Mouse (Mus musculus): ENCODE measurements around the gene Cxcl14. TPM values are rescaled to one million over a fixed set of nuclear protein-coding genes. Genes with fewer than 3 reads are reported as not detected.

Gene Cxcl14
- polyA plus RNA-seq, 1 experiment from 2014 or later: 10.1 TPM

- Histone ChIP-seq H3K27ac (replicated peaks) (no peak overlapping the region), H3K9ac (ENCODE audit: low read length) (no peak overlapping the region), H3K9me3 (ENCODE audit: control insufficient read depth, low read length) (no peaks in the 10 kb centered on the region), H3K4me2 (replicated peaks; ENCODE audit: low read depth) (no peak overlapping the region), H3K36me3 (ENCODE audit: control insufficient read depth, insufficient read depth, low read length) (no peaks in the 10 kb centered on the region), H3K4me3 (ENCODE audit: low read depth, low read length) (no peak overlapping the region), H3K4me1 (replicated peaks; ENCODE audit: control insufficient read depth, insufficient read depth) (0 out of 2 replicates have a peak, but pooled peaks cover 3% of the 10 kb centered on the region), H3K27me3 (ENCODE audit: control insufficient read depth, insufficient read depth, low read length) (peaks cover 46% of the 10 kb centered on the region; the same call in 1 of the 2 replicates)
- no peak for TF ChIP-seq CTCF (IDR thresholded peaks at IDR 0.05; ENCODE audit: low read depth)
- no peak for TF ChIP-seq EP300 (optimal IDR thresholded peaks at IDR 0.05)
- ATAC-seq (ENCODE audit: low FRiP score, low TSS enrichment) (no peak), DNase-seq (ENCODE audit: low spot score) (no peak)
- 4% methylated on average over 14 of the region's 14 CpGs for WGBS
Measured at GRCm38 (mm10) chr13:56250551-56251161, 45.7 kb downstream of the Cxcl14 start.

DNA sequence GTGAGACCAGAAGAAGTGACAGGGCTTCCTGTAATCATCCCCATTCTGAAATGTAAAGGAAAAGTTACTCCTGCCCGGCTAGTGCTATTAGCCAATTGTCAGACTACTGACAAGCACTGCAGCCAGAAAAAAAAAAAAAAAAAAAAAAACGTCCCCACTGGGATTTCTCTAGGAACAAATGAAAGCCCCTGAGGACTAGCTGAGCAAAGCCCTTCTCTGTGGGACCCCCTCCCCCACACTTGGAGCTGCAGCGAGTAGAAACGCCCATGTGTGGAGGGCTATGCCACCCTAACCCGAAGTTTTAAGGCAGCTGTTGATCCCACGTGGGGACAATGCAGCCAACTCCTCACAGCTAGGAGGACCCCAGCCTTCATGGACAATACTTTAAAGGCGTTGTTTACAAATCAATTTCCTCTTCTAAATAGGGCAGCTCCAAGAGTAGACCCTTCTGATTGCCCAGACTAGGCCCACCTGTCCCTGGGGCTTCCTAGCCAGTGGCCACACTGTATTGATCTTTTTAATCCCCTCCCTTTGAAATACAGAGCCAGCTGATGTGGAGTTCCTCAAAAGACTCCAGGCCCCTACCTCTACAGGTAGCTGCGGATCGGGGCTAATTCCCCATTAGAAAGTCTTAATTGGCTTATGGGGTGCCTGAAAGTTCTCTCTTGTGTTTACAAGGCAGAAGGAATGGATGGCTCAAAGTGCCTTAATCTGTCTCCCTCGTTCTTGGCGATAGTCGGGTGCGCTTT, 46.6 kb downstream of the Cxcl14 start:
- TF ChIP-seq CTCF (IDR thresholded peaks at IDR 0.05; ENCODE audit: low read depth) (no peak), EP300 (optimal IDR thresholded peaks at IDR 0.05) (no peak)
- no peak overlapping the region for H3K27ac ChIP-seq (replicated peaks)
- no peak overlapping the region for H3K4me3 ChIP-seq (ENCODE audit: low read depth, low read length)
- no peak overlapping the region for H3K4me2 ChIP-seq (replicated peaks; ENCODE audit: low read depth)
- H3K9ac ChIP-seq (ENCODE audit: low read length): no peak overlapping the region
- WGBS: 4% methylated on average over 13 of the region's 13 CpGs
- H3K36me3 ChIP-seq (ENCODE audit: control insufficient read depth, insufficient read depth, low read length): no peaks in the 10 kb centered on the region
- ATAC-seq (ENCODE audit: low FRiP score, low TSS enrichment): no peak
- H3K9me3 ChIP-seq (ENCODE audit: control insufficient read depth, low read length): no peaks in the 10 kb centered on the region
- peaks cover 42% of the 10 kb centered on the region; the same call in 1 of the 2 replicates for H3K27me3 ChIP-seq (ENCODE audit: control insufficient read depth, insufficient read depth, low read length)
- DNase-seq (ENCODE audit: low spot score): no peak
- H3K4me1 ChIP-seq (replicated peaks; ENCODE audit: control insufficient read depth, insufficient read depth): 0 out of 2 replicates have a peak, but pooled peaks cover 3% of the 10 kb centered on the region

DNA sequence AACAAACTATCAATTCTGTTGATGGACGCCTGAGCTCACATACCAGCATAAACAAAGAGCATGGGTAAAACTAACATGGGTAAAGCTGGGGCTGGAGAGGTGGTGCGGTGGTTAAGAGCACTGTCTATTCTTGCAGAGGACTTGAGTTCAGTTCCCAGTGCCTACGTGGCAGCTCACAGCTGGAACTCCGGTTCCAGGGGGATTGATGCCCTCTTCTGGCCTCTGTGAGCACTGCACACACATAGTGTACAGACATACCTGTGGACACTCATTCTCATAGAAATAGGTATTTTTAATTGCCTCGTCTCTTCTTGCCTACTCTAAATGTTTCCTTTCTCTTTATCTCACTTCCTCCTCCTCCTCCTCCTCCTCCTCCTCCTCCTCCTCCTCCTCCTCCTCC, 53.2 kb downstream of the Cxcl14 start:
- Histone ChIP-seq H3K27ac (replicated peaks) (no peak overlapping the region), H3K4me1 (replicated peaks; ENCODE audit: control insufficient read depth, insufficient read depth) (no peaks in the 10 kb centered on the region), H3K4me2 (replicated peaks; ENCODE audit: low read depth) (no peak overlapping the region), H3K9ac (ENCODE audit: low read length) (no peak overlapping the region), H3K27me3 (ENCODE audit: control insufficient read depth, insufficient read depth, low read length) (peaks cover 7% of the 10 kb centered on the region; the same call in 1 of the 2 replicates), H3K36me3 (ENCODE audit: control insufficient read depth, insufficient read depth, low read length) (no peaks in the 10 kb centered on the region), H3K4me3 (ENCODE audit: low read depth, low read length) (no peak overlapping the region), H3K9me3 (ENCODE audit: control insufficient read depth, low read length) (no peaks in the 10 kb centered on the region)
- ATAC-seq (ENCODE audit: low FRiP score, low TSS enrichment) (no peak), DNase-seq (ENCODE audit: low spot score) (no peak)
- 86% methylated on average over 5 of the region's 5 CpGs for WGBS
- no peak for TF ChIP-seq CTCF (IDR thresholded peaks at IDR 0.05; ENCODE audit: low read depth)
- TF ChIP-seq EP300 (optimal IDR thresholded peaks at IDR 0.05): no peak

DNA sequence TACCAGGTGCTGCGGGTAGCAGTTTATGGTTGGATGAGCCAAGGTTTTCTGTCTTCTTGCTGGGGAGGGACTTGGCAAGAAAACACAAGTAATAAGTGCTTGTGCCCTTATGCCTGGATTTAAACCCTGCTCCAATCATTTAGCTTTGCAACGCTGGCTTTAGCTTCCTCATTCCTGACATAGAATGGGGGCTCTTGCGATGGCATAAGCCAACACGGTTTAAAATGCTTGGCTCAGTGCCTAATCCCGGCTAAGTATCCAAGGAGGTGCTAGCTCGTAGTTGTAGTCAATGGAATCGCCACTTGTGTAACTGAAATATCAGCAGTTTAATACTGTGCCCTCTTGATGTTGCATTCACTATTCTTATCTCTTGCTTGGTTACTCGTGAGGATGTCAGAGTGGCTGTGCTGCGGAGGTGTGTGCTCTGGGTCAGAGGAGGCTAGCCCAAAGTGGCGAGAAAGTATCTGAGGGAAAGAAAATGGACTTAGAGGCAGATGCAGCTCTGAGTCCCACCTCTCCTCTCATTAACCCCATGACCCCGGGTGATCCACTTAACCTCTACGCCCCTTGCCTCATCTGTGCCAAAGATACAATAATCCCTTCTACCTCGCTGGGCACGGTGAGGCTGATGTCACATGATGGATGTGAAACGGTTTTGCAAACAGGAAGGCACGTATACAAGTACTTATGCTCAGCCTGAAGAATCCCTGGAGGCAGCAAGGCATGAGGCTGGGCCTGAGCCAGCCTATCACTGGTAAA, 56.2 kb downstream of the Cxcl14 start:
- 47% methylated on average over 16 of the region's 16 CpGs for WGBS
- Histone ChIP-seq H3K9me3 (ENCODE audit: control insufficient read depth, low read length) (no peaks in the 10 kb centered on the region), H3K9ac (ENCODE audit: low read length) (no peak overlapping the region), H3K4me1 (replicated peaks; ENCODE audit: control insufficient read depth, insufficient read depth) (no peaks in the 10 kb centered on the region), H3K4me3 (ENCODE audit: low read depth, low read length) (no peak overlapping the region), H3K36me3 (ENCODE audit: control insufficient read depth, insufficient read depth, low read length) (no peaks in the 10 kb centered on the region), H3K27ac (replicated peaks) (no peak overlapping the region), H3K27me3 (ENCODE audit: control insufficient read depth, insufficient read depth, low read length) (no peaks in the 10 kb centered on the region), H3K4me2 (replicated peaks; ENCODE audit: low read depth) (no peak overlapping the region)
- DNase-seq (ENCODE audit: low spot score) (no peak), ATAC-seq (ENCODE audit: low FRiP score, low TSS enrichment) (no peak)
- TF ChIP-seq CTCF (IDR thresholded peaks at IDR 0.05; ENCODE audit: low read depth) (no peak), EP300 (optimal IDR thresholded peaks at IDR 0.05) (no peak)

Other genes with a start within 250 kb of the Cxcl14 start
- 150 and 157 TPM in 2 replicates for gene H2afy, start 160.2 kb downstream of the Cxcl14 start, polyA plus RNA-seq (2015; fragmentation: Nextera tagmentation; extraction: Ambion mirVana)
- gene Tifab, start 117.7 kb downstream of the Cxcl14 start, polyA plus RNA-seq (2015; fragmentation: Nextera tagmentation; extraction: Ambion mirVana): 2.1 and 2.4 TPM in 2 replicates
- 0.06 TPM in 1 of 2 replicates, not detected in the other for gene Neurog1, start 44.4 kb downstream of the Cxcl14 start, polyA plus RNA-seq (2015; fragmentation: Nextera tagmentation; extraction: Ambion mirVana)
- gene Gm3045, start 130.0 kb upstream of the Cxcl14 start, polyA plus RNA-seq (2015; fragmentation: Nextera tagmentation; extraction: Ambion mirVana): not detected in 2 replicates
- gene Slc25a48, start 141.8 kb upstream of the Cxcl14 start, polyA plus RNA-seq (2015; fragmentation: Nextera tagmentation; extraction: Ambion mirVana): 0.08 and 0.13 TPM in 2 replicates
- not detected in 2 replicates for gene Il9, start 185.7 kb upstream of the Cxcl14 start, polyA plus RNA-seq (2015; fragmentation: Nextera tagmentation; extraction: Ambion mirVana)
- 1.2 TPM in 2 replicates for gene Fbxl21, start 225.9 kb upstream of the Cxcl14 start, polyA plus RNA-seq (2015; fragmentation: Nextera tagmentation; extraction: Ambion mirVana)